Mouse (Mus musculus) thymus, adult 2 months (tissue): Measurements from ENCODE around the gene H2-Eb1.

ENCODE experiments used
- CTCF ChIP-seq: fragments of 200-500 bp; IDR thresholded peaks from 2 replicates; pipeline ENCODE4 v1.5.1; 2012; ENCODE audit warnings: mild to moderate bottlenecking, control low read depth, low read length, moderate library complexity, borderline replicate concordance; ENCODE audit not compliant: control insufficient read depth, poor library complexity, insufficient read depth; ENCODE audit errors: extremely low read depth
- POLR2A ChIP-seq: fragments of 200-500 bp; IDR thresholded peaks from 2 replicates; pipeline ENCODE4 v1.6.1; 2012; ENCODE audit warnings: mild to moderate bottlenecking, low read length, control low read depth, moderate library complexity; ENCODE audit not compliant: control insufficient read depth, poor library complexity, insufficient read depth; ENCODE audit errors: extremely low read depth

GRCm38 (mm10) chr17:34308161-34308560, 2.5 kb downstream of the H2-Eb1 start:
- TF ChIP-seq POLR2A (no peak), CTCF (no peak)
